Mouse (Mus musculus) layer of hippocampus, adult 8-10 months (tissue): Measurements from ENCODE around the gene Zfp593. TPM values are rescaled to one million over a fixed set of nuclear protein-coding genes. Genes with fewer than 3 reads are reported as not detected.

Source experiments
- DNase-seq, 2 experiments: peaks; one replicate each; pipeline ENCODE4 v3.0.0; 2022; ENCODE audit warnings: low spot score in 2 of 2
- total RNA-seq, 4 experiments: library from RNA; stranded (reverse); gene quantifications; 2 replicates each; pipeline ENCODE4 v1.2.4; 2022

The Zfp593 gene
- total RNA-seq, 4 experiments from 2014 or later = 9.7 to 11.6 (median 11.2) TPM

- DNase-seq = no peak
Observed at GRCm38 (mm10) chr4:134257198-134258009, 12.0 kb upstream of the Zfp593 start.

DNA sequence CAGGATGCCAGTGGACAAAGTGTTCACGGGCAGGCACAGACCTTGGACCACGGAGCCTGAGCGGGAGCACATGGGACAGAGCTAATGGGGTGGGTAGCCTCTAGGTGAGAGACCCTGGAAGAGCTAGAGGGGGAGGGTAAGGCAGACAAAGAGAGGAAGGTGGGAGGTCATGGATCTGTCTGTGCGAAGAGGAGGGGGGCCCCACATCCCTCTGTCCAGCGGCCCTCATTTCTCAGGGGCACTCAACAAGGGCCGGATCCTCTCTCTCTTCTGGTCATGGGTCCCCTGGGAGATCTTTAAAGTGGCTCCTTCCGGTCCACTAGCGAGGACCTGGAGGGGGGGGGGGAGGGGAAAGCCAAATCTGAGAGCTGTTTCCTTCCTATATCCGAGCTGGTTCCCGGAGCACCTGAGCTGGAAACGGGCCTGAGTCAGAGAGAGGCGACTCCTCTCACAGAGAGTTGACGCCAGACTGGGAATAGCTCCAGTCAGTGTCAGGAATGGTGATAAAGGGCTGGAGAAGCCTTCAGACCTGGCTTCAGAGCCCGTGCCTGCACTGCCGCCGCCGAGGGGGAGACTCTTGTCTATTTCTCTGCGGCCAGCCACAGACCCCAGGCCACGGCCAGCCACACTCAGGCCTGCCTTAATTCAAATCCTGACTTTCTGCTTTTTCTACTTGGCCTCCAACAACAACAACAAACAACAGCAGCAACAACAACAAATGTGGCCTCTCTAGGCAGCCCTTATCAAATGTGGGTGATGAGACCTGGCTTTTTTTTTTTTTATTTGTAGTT lies 11.2 kb upstream of the Zfp593 start:
- no peak for DNase-seq

- DNase-seq = no peak
Observed at GRCm38 (mm10) chr4:134255854-134256253, 10.5 kb upstream of the Zfp593 start.

GRCm38 (mm10) chr4:134254835-134255234 lies 9.4 kb upstream of the Zfp593 start:
- DNase-seq = no peak

DNA sequence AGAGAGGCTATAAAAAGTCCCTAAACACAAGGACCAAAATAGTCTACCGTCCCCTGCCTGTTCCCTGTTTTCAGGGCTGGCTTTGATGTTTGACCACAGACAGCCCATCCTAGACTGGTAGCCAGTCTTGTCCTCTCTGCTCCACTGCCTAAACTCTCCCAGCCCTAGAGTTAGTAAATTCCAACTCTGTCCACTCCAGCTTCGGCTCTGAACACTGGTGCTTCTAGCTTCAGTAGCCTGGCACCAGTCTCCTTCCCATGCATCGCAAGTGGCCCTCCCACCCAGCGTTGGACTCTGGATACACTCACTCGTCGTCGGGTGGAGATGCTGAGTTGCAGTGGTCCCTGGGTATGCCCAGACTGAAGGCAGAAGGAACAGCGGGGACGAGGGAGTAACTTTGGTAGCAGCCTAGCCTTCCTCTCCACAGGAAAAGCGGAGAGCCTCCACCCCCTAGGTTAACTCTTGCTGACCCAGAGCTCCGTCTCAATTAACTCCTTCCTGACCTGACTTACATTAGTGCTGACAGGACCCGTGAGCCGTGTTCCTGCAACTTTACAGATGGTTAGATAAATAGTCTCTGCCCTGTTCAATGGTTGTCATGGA lies 8.4 kb upstream of the Zfp593 start, which contains the start of gene Grrp1:
TSS of gene Grrp1 (minus strand) at position 385 of the 603 bp plus-strand sequence.
- DNase-seq = no peak

DNA sequence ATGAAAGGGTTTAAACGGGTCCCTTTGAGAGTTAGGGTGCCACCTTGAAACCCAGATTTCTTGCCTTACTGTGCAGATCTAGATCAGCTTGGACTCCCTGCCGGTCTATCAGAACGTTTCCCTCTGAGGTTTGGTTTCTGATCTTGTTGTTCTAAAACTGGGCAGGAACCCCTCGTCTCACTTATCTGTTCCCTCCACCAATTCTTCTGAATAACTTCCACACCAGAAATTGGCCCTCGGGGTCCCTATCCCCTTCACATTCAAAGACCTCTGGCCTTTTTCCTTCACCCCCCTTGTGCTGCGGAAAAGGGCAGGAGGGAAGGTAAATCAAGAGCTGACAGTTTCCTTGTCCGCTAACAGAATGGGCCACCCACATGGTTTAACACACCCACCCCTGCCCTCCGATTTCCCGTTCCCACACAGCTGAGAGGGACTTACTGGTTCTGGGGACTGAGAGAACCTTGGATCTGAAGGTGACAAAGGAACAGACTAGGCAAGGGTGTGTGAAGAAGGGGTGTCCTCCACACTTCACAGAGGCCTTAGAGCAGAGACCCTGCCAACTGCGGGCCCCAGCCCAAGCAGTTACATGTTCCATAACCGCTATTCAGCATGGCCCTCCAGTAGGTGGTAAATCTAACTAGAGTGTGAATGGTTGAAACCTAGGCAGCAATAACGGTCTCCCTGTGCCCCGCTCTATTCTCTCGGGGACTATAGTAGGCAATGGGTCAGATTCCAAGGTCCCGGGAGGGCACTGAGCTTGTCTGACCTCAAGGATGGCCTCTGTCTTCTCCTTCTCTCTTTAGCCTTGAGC lies 7.7 kb upstream of the Zfp593 start:
- no peak for DNase-seq

GRCm38 (mm10) chr4:134252131-134252910 lies 6.9 kb upstream of the Zfp593 start:
- no peak for DNase-seq

GRCm38 (mm10) chr4:134251241-134252130 lies 6.1 kb upstream of the Zfp593 start:
- no peak for DNase-seq

DNA sequence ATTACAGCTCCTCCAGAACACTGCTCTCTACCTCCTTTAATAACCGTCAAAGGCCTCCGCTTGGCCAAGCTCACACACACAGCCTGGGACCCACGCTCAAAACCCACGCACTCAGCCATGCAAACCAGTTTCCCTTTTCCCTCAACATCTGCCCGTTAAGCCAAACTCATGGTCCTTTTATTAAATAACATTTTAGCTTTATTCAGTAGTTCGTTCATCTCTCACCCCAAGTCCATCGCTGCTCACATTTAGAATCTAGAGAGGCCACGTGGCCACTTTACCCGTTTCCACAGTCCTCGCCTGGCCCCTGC lies 5.5 kb upstream of the Zfp593 start:
- DNase-seq = no peak

GRCm38 (mm10) chr4:134250116-134250929 lies 4.9 kb upstream of the Zfp593 start:
- DNase-seq = no peak

- peak in 1 of 2 experiments; percentile 58 for DNase-seq
Observed at GRCm38 (mm10) chr4:134249651-134250050, 4.3 kb upstream of the Zfp593 start.

GRCm38 (mm10) chr4:134246719-134247258 lies 1.4 kb upstream of the Zfp593 start, which contains the start of gene Gm30191:
TSS of gene Gm30191 (plus strand) at chr4:134246935.
- no peak for DNase-seq

DNA sequence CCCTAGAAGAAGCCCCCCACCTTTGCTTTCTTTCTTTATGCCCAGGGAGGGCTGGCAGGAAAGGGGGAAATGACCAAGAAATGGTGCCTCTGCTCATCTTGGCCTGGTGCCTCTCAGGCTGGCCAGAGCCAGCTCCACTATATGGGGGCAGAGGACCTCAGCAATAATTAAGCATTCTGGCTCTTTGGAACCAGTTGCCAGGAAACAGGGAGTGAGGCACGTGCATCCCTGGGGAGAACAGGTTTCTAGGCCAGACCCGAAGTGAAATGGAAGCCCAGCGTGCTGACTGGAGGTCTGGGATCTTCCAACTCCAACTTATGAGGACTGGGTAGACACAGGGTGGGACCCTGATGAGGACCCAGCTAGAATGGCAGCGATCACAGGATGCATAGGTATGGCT lies 864 bp upstream of the Zfp593 start:
- DNase-seq = no peak

DNA sequence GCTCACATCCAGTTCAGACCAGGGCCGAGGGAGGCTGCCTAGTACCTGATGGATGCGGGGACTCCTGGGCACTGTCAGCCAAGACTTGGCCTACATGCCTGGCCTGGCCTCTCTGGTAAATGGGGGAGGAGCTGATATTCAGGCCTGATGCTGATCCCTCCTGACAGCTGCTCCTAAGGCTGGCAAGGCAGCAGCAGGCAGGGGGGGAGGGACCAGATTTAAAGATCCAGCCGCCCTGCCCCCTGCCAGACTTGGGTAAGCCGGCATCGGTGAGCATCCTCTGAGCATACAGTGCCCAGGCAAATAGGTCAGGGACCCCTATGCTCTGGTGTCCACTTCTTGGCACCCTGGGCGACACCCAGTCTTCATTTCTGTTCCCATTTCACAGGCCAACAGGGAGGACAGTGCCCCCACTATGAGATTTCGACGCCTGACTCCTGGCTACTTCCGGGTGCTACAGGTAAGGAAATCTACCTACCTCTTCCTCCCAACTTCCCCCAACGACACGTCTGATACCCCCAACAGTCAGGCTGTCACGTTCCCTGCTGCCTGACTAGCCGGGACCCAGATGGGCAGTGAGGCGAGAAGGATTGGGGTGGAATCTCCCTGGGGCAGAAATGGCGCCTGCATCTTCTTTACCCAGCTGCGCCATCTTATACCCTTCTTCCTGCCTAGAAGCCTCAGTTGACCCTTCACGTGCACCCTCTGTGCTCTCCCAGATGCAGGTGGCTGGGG lies 1.7 kb downstream of the Zfp593 start, which contains the start of gene E130218I03Rik:
TSS of gene E130218I03Rik (plus strand) at position 147 of the 735 bp plus-strand sequence.
- no peak for DNase-seq

- no peak for DNase-seq
Observed at GRCm38 (mm10) chr4:134238686-134239085, 6.7 kb downstream of the Zfp593 start.

DNA sequence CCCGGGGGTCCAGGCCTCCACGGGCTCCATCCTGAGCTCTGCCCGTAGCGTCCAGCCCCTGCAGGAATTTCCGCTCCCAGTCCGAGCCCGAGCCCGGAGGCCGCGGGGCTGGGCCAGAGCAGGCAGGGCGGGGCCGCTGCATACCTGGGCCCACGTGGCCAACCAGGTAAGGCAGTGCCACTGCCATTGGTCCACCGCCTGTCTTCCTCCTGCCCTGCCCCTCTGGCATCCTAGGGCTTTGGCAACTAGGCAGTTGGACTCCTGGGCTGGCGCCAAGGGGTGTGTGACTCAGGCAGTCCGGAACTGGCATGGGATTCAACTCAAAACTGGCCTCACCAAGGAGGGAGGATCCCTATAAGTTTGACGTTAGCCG lies 7.1 kb downstream of the Zfp593 start, which contains the start of gene Cnksr1:
TSS of gene Cnksr1 (minus strand) at position 121 of the 373 bp plus-strand sequence.
- DNase-seq = no peak

- DNase-seq = no peak
Observed at GRCm38 (mm10) chr4:134237582-134238278, 7.7 kb downstream of the Zfp593 start.
